Mouse (Mus musculus) midbrain, embryonic 14.5 days (tissue): Measurements from ENCODE around the gene Gm9789. TPM values are rescaled to one million over a fixed set of nuclear protein-coding genes. Genes with fewer than 3 reads are reported as not detected.
"Not testable (repeated sequence)": the region's sequence is repeated elsewhere in the genome, so short reads cannot be mapped to it uniquely, and the experiment has no call there.

Experiments
- ATAC-seq: fragments of 200-750 bp; cut with Nextera tagmentation; 2 replicates; pipeline ENCODE4 v1.8.0; 2017; ENCODE audit warnings: moderate number of reproducible peaks, moderate library complexity; ENCODE audit not compliant: low FRiP score, low TSS enrichment
- DNase-seq: peaks from one replicate; pipeline ENCODE4 v3.0.0-alpha.2; 2015
- H3K27ac ChIP-seq: fragments of 300-500 bp; sonication (generic); replicated peaks from 2 replicates; pipeline ENCODE4 v1.5.1; 2014; ENCODE audit warnings: mild to moderate bottlenecking, low read depth, low read length, moderate library complexity
- H3K27me3 ChIP-seq: fragments of 300-500 bp; sonication (generic); 2 replicates; pipeline ENCODE4 v1.6.1; 2014; ENCODE audit warnings: low read length, control low read depth, mixed read lengths; ENCODE audit not compliant: control insufficient read depth, insufficient read depth
- H3K36me3 ChIP-seq: fragments of 300-500 bp; sonication (generic); 2 replicates; pipeline ENCODE4 v1.6.1; 2014; ENCODE audit warnings: low read length, control low read depth; ENCODE audit not compliant: control insufficient read depth, insufficient read depth
- H3K4me1 ChIP-seq: fragments of 300-500 bp; sonication (generic); 2 replicates; pipeline ENCODE4 v1.6.1; 2014; ENCODE audit warnings: mild to moderate bottlenecking, antibody characterized with exemption, low read length, control low read depth; ENCODE audit not compliant: control insufficient read depth, insufficient read depth
- H3K4me2 ChIP-seq: fragments of 300-500 bp; sonication (generic); 2 replicates; pipeline ENCODE4 v1.6.1; 2014; ENCODE audit warnings: mild to moderate bottlenecking, low read length, moderate library complexity
- H3K4me3 ChIP-seq: fragments of 300-500 bp; sonication (generic); replicated peaks from 2 replicates; pipeline ENCODE4 v1.5.1; 2014; ENCODE audit warnings: low read depth, low read length
- H3K9ac ChIP-seq: fragments of 300-500 bp; sonication (generic); replicated peaks from 2 replicates; pipeline ENCODE4 v1.6.1; 2014; ENCODE audit warnings: mild to moderate bottlenecking, low read length, moderate library complexity
- H3K9me3 ChIP-seq: fragments of 300-500 bp; sonication (generic); 2 replicates; pipeline ENCODE4 v1.6.1; 2016; ENCODE audit warnings: low read length, control low read depth, mixed read lengths; ENCODE audit not compliant: control insufficient read depth
- WGBS: fragments of 180-500 bp; shearing (Covaris S2); extraction: QIAGEN DNeasy Blood & Tissue Kit; methylation state at CpG from one replicate; pipeline ENCODE4 v1.1.7; 2014; 5-methylcytosine and 5-hydroxymethylcytosine counted together
- polyA plus RNA-seq: library from polyadenylated mRNA; unstranded; fragments of >200 nt; fragmentation: Nextera tagmentation; extraction: Ambion mirVana; gene quantifications from 2 replicates; pipeline ENCODE4 v1.2.1, GENCODE M21; 2014

Gene Gm9789
- polyA plus RNA-seq = not detected in 2 replicates

DNA sequence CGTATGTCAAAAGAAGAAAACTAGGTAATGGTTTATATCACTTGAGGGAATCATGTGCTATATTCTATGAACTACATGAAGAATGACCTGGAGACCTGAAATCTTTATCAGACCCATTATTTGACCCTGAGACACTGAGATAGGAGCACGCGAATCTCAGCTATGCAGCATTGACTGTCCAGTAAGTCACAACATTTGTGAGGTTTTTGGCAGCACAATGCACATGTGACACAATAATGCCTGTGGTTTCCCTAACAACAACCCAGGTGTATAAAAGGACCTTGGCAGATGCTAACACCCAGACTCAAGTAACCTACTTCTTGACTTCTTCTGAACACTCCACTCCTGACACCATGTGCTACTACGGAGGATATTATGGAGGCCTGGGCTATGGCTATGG, at the start of gene Gm9789:
TSS of gene Gm9789 (plus strand) at position 301 of the 400 bp plus-strand sequence.
- H3K36me3 ChIP-seq = no peaks in the 10 kb centered on the region
- H3K27me3 ChIP-seq = no peaks in the 10 kb centered on the region
- no peaks in the 10 kb centered on the region for H3K9me3 ChIP-seq
- DNase-seq = no peak
- H3K4me1 ChIP-seq = no peaks in the 10 kb centered on the region
- ATAC-seq = no peak
- no peak within 1 kb of the TSS for H3K4me3 ChIP-seq
- H3K4me2 ChIP-seq = no peak within 1 kb of the TSS
- no peak within 1 kb of the TSS for H3K27ac ChIP-seq
- no peak within 1 kb of the TSS for H3K9ac ChIP-seq
- WGBS = 91% methylated on average over 4 of the region's 4 CpGs

DNA sequence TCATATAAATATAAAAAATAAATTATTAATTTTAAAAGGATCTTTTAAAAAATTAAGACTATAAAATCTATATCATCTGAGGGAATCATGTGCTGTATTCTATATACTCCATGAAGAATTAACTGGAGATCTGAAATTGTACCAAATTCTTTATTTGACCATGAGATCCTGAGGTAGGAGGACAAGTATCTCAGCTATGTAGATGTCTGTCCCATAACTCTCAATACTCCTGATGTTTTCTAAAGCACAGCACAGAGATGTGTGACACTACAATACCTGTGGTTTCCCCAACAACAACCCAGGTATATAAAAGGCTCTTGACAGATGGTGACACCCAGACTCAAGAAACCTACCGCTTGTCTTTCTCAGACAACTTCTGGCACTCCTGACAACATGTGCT, 17.2 kb upstream of the Gm9789 start, which contains the start of gene Gm6358:
TSS of gene Gm6358 (plus strand) at position 301 of the 400 bp plus-strand sequence.
- no peak for ATAC-seq
- H3K36me3 ChIP-seq = no peaks in the 10 kb centered on the region
- no peak within 1 kb of the TSS for H3K9ac ChIP-seq
- no peak within 1 kb of the TSS for H3K4me2 ChIP-seq
- H3K4me3 ChIP-seq = no peak within 1 kb of the TSS
- no peak for DNase-seq
- no peaks in the 10 kb centered on the region for H3K4me1 ChIP-seq
- WGBS = 97% methylated on average over 1 of the region's 1 CpGs
- no peaks in the 10 kb centered on the region for H3K9me3 ChIP-seq
- no peak within 1 kb of the TSS for H3K27ac ChIP-seq
- H3K27me3 ChIP-seq = no peaks in the 10 kb centered on the region

GRCm38 (mm10) chr16:89150786-89151185, 7.0 kb upstream of the Gm9789 start, which contains the start of gene Gm10061:
Gene Gm10061, plus strand, starts transcription at chr16:89151086.
- Histone ChIP-seq H3K4me1 (no peaks in the 10 kb centered on the region), H3K9me3 (no peaks in the 10 kb centered on the region; the same call in 1 of the 2 replicates), H3K9ac (no peak within 1 kb of the TSS), H3K27ac (no peak within 1 kb of the TSS), H3K4me3 (no peak within 1 kb of the TSS), H3K4me2 (no peak within 1 kb of the TSS), H3K27me3 (no peaks in the 10 kb centered on the region), H3K36me3 (no peaks in the 10 kb centered on the region)
- DNase-seq = no peak
- ATAC-seq = no peak
- WGBS = 98% methylated on average over 1 of the region's 1 CpGs

GRCm38 (mm10) chr16:89169190-89169589, 11.4 kb downstream of the Gm9789 start, which contains the start of gene Gm7735:
Gene Gm7735, plus strand, starts transcription at chr16:89169490.
- H3K36me3 ChIP-seq, DNase-seq, H3K4me1 ChIP-seq, H3K27me3 ChIP-seq, ATAC-seq, H3K4me3 ChIP-seq, H3K4me2 ChIP-seq, H3K9ac ChIP-seq, H3K9me3 ChIP-seq, H3K27ac ChIP-seq: not testable (repeated sequence)

GRCm38 (mm10) chr16:89174435-89174834, 16.7 kb downstream of the Gm9789 start, which contains the start of gene 1110057P08Rik:
Gene 1110057P08Rik, plus strand, starts transcription at chr16:89174735.
- ATAC-seq (no peak), DNase-seq (no peak)
- Histone ChIP-seq H3K4me2 (no peak within 1 kb of the TSS), H3K9ac (no peak within 1 kb of the TSS), H3K27ac (no peak within 1 kb of the TSS), H3K36me3 (no peaks in the 10 kb centered on the region), H3K4me3 (no peak within 1 kb of the TSS), H3K4me1 (no peaks in the 10 kb centered on the region), H3K27me3 (no peaks in the 10 kb centered on the region), H3K9me3 (no peaks in the 10 kb centered on the region)
- WGBS = 83% methylated on average over 2 of the region's 2 CpGs

- Histone ChIP-seq H3K27me3 (no peaks in the 10 kb centered on the region), H3K9ac (no peak overlapping the region), H3K4me1 (no peaks in the 10 kb centered on the region), H3K4me3 (no peak overlapping the region), H3K9me3 (no peaks in the 10 kb centered on the region), H3K36me3 (no peaks in the 10 kb centered on the region), H3K4me2 (no peak overlapping the region), H3K27ac (no peak overlapping the region)
- 92% methylated on average over 4 of the region's 4 CpGs for WGBS
- DNase-seq (no peak), ATAC-seq (no peak)
Measured at GRCm38 (mm10) chr16:89188621-89189020, 30.9 kb downstream of the Gm9789 start.

DNA sequence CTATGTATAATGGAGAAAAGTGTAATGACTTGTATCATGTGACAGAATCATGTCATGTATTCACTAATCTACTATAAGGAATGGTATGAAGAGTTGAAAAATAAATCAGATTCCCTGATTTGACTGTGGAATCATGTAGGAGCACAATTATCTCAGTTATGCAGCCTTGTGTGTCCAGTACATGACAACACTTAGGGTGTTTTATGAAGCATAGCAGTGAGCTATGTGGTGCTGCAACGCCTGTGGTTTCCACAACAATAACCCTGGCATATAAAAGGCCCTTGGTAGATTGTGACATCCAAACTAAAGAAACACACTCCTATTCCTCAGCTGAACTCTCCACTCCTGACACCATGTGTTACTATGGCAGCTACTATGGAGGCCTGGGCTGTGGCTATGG, 47.8 kb downstream of the Gm9789 start, which contains the start of gene Krtap20-2:
TSS of gene Krtap20-2 (plus strand) at position 301 of the 400 bp plus-strand sequence.
- Histone ChIP-seq H3K9me3 (no peaks in the 10 kb centered on the region), H3K36me3 (no peaks in the 10 kb centered on the region), H3K9ac (no peak within 1 kb of the TSS), H3K27ac (no peak within 1 kb of the TSS), H3K4me3 (no peak within 1 kb of the TSS), H3K27me3 (no peaks in the 10 kb centered on the region), H3K4me2 (no peak within 1 kb of the TSS), H3K4me1 (no peaks in the 10 kb centered on the region)
- no peak for DNase-seq
- WGBS = 73% methylated on average over 1 of the region's 1 CpGs
- no peak for ATAC-seq

Other genes starting within 250 kb of the Gm9789 start
- not detected in 2 replicates for gene Krtap19-9b, start 225.7 kb upstream of the Gm9789 start, polyA plus RNA-seq
- not detected in 2 replicates for gene Krtap16-3, start 195.1 kb upstream of the Gm9789 start, polyA plus RNA-seq
- not detected in 2 replicates for gene Krtap22-2, start 147.2 kb upstream of the Gm9789 start, polyA plus RNA-seq
- not detected in 2 replicates for gene Gm10229, start 142.7 kb upstream of the Gm9789 start, polyA plus RNA-seq
- gene Krtap6-1, start 126.3 kb upstream of the Gm9789 start, polyA plus RNA-seq = not detected in 2 replicates
- gene Gm10228, start 116.5 kb upstream of the Gm9789 start, polyA plus RNA-seq = not detected in 2 replicates
- gene Krtap6-5, start 110.1 kb upstream of the Gm9789 start, polyA plus RNA-seq = not detected in 2 replicates
- gene 1110025L11Rik, start 94.0 kb upstream of the Gm9789 start, polyA plus RNA-seq = not detected in 2 replicates
- not detected in 2 replicates for gene Krtap6-3, start 73.9 kb upstream of the Gm9789 start, polyA plus RNA-seq
- not detected in 2 replicates for gene Gm6358, start 17.1 kb upstream of the Gm9789 start, polyA plus RNA-seq
- not detected in 2 replicates for gene Gm10061, start 6.9 kb upstream of the Gm9789 start, polyA plus RNA-seq
- not detected in 2 replicates for gene Gm7735, start 11.5 kb downstream of the Gm9789 start, polyA plus RNA-seq
- not detected in 2 replicates for gene 1110057P08Rik, start 16.8 kb downstream of the Gm9789 start, polyA plus RNA-seq
- not detected in 2 replicates for gene Krtap20-2, start 47.9 kb downstream of the Gm9789 start, polyA plus RNA-seq
- not detected in 2 replicates for gene Krtap21-1, start 245.9 kb downstream of the Gm9789 start, polyA plus RNA-seq